Mouse (Mus musculus) ES-CJ7 (cell line): ENCODE data around the gene Zfp511.

Source experiments
- DNase-seq: peaks from one replicate; pipeline ENCODE4 v3.0.0; 2011; ENCODE audit warnings: low read depth, low spot score

The Zfp511 gene

GRCm38 (mm10) chr7:140048361-140049114, 12.3 kb downstream of the Zfp511 start, which contains the start of gene Msx3:
Msx3 (minus strand) TSS chr7:140049089.
- DNase-seq: peak; percentile 18

DNA sequence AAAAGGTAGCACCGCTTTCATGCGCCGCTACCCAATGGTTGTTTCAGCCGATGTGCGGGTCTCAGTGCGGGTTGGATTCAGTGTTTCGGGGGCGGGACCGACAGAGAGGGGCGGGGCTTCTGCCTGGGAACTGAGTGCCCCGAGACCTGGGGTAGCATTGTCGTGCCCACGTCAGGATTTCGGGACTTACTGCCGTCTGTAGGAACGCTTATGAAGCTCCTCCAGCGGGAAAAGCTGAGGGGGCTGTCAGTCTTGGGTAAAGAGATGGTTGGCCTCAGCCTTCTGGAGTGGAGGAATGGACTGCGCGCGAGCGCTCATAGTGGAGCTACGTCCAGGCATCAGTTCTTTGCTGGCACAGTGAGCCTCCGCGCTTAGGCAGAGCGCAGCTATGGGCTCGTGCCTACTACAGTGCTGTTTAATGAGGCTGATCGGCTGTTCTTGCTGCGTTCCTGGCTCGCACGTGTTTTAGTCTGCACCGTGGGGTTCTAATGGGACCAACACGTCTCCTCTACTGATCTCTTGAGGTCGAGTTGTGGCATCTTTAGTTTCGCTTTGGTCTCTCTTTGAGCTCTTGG, 13.0 kb downstream of the Zfp511 start:
- DNase-seq: peak; percentile 70

GRCm38 (mm10) chr7:140054124-140054523, 17.9 kb downstream of the Zfp511 start:
- no peak for DNase-seq

DNA sequence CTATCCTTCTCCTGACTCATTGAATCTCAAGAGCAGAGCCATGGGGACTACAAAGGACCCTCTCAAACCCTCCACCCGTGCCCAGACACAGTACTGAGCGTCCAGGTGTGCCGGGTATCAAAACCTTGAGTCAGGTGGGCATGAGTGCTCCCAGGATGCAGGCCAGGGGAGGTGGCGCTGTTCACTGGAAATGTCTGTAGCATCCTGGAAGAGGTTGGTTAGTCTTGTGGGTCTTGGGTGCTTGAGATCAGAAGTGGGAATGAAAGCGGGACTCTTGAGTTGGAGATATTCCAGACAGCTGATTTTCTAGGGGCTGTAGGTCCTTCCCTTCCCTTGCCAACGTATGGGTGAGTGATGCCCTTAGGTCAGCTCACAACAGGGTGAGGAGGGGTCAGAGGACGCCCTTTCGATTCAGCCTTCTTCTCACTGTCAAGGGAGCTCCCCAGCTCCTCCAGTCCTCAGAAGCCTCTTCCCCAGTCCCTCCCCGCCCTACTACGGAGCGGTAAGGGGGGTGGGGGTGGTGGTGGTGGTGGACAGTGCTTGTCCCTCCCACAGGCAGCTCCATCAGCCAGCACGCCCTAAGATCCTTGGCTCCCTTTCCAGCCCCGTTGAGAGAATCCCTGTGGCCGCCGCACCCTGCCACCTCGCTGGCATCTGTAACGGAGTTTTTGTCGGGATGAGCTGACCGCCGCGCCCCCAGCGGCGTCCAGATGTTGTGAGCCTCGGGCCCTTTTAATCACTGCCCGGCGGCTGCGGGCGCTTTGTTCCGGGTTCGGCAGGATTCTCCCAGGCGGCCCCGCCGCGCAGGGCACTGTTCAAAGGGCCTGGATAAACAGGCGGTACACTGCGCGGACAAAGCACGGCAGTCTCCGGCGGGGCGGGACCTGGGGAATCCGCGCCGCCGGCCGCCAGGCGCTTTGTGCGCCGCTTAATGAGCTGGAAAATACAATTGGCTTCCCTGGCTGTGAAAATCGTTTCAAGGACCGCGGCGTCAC, 21.5 kb downstream of the Zfp511 start:
- peak; percentile 68 for DNase-seq

- no peak for DNase-seq
These were observed 22.3 kb downstream of the Zfp511 start for GRCm38 (mm10) chr7:140058528-140058927.

DNA sequence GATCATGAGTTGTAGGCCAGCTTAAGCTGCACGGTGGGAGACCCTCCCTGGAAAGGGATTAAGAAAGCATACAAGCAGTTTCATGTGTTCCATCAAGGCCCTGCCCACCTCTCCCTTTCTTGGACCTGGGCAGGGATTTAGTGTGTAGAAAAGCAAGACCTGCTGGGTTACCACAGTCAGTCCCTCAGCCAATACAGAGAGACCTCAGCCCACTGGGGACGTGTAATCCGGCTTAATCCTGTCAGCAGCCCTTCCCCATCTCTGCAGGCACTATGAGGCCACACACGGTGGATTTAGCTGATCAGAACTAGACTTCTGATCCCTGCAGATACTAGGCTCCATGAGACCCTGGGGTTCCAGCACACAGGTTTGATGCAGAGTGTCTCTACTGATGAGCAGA, 23.4 kb downstream of the Zfp511 start:
- no peak for DNase-seq

DNA sequence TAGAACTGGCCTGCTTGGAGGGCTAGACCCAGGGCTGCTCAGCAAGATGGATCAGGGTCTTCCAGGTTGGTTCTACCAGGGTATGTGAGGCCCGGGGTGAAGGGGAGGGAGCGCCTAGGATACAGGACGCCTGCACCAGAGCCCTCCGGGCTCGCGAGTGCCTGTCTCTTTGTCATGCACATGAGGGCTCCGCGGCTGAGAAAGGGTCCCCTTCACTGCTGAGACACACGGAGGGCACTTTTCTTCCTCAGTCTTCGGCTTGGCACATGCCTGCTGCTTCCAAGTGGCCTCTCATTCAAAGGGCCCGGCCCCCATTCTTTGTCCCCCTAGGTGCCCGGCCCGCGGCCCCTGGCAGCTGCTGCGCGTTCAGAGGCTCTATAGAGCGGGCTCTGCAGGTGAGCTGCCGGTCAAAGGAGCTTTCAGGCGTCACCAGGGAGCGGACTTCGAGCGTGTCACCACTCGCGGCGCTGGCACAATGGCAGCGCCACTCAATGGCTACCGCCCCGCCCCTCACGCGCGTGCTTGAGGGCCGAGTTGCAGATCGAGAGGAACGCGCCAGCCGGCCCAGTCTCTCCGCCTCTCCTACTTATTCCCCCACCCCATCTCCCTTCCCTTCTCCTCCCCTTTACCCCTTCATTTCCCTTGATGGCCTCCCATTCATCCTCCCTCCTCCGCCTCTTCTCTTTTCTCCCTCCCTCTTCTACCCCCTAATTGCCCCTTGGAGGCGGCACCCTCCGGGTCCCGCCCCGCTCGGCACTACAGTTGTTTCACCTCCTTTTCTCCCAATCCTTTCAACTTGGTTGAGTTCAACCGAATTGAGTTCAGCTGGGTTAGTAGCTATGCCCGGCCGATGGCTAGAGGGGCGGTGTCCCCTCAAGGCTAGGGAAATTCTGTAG, 25.0 kb downstream of the Zfp511 start:
- DNase-seq: peak; percentile 77

DNA sequence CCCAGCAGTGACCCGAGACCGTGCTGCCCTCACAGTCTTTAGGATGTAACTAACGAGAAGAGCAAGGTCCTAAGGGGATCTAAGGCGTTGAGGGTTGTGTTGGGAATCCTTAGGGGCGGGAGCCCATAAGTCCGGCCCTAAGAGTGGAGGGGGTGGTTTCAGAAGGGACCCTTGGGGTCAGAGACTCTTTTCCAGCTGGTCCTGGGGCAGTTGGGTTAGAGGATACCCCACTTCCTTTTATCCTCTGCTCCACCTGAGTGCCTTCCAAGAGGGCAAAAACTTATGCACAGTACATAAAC, 25.6 kb downstream of the Zfp511 start:
- DNase-seq: no peak

DNA sequence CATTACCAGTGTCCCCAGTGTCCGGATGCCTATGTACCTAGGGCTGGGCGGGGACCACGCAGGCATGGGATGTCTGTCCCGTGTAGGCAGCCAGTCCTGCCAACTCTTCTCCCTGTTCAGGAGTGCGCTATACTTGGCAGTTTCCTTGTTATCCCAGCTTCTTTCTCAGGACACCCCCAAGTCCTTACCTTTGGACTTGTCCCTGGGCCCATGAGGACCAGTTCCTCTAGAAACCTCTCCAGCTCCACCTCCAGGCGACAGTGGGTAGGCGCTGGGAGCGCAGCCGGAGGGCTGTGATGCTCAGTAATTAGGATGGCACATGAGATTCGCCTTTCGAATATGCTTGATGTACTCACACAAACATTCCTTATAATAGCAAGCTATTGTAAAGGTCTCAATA, 26.1 kb downstream of the Zfp511 start:
- peak; percentile 56 for DNase-seq

GRCm38 (mm10) chr7:140063092-140063491, 26.9 kb downstream of the Zfp511 start:
- peak; percentile 85 for DNase-seq

GRCm38 (mm10) chr7:140067397-140067796, 31.2 kb downstream of the Zfp511 start:
- no peak for DNase-seq

DNA sequence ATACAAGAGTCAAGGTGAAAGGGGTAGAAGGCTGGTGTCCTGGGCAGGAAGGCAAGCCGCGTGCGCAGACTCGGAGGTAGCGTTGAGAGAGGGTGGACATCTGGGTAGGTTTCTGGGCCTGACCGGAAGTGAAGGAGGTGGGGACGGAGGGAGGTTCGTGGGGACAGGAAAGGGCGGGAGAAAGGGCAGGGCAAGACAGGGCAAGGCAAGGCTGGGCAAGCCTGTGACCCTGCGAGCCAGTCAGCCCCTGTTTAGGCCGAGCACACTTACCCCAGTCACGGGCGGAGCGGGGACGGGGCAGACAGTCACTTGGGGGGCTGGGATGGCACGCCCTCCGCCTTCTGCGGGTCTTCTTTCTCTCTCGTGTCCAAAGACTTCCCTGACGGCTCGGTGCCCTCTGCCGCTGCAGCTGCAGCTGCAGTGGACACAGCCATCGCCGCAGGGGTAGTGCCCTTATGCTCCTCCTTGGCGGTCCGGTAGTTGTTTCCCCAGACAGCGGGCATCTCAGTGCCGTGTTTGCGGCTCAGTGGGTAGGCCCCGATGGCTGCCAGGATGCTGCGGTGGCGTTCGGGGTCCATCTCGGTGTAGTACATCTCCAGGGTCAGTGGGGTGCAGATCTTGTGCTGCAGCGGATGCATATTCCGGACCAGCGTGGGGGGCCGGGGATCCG, 34.0 kb downstream of the Zfp511 start:
- DNase-seq: peak; percentile 15

GRCm38 (mm10) chr7:140077698-140078097, 41.5 kb downstream of the Zfp511 start:
- peak; percentile 69 for DNase-seq

DNA sequence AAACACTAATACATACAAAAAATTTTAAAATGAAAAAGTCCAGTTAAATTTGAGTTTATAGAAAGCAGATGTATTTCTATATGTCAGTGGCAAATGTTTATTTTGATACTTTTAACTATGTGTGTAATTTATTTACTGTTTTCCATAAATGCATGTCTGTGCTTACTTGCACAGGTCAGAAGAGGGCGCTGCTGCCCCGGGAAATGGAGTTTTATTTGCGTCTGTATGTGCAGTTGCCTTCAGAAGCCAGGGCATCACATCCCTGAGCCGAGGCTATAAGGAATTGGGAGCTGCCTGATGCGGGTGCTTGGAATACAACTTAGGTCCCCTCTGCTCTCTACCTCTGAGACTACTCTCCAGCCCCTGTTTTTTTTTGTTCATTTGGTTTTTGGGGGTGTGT, 42.5 kb downstream of the Zfp511 start:
- peak; percentile 85 for DNase-seq

DNA sequence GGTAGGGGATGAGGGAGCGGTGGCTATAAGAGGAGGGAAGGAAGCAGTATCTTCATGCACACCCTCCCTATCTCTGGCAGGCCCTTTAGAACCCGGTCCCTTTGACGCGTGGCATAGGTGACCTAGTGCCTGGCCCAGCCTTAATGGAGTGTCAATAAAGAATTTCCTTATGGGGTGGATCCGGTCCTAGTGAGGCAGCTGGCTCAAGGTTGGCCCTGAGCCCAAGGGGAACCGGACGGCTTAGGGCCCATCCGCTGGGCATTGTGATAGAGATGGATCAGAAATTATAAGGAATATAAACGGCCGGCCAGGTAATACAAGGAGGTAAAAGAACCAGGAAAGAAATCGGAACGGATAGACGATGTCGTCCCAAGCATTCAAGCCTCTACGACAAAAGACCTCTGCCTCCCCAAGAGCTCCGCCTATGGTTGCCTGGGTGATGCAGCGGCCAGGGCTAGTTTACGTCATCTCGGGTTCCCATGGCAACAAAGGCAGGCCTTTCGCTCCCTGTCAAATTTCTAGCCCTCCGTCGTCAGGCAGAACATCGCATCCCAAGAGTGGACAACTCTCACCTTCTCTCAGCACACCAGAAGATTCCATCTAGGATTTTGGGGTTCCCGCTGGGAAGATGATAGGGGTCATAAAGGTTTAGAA, 44.4 kb downstream of the Zfp511 start:
- DNase-seq: peak; percentile 87

DNA sequence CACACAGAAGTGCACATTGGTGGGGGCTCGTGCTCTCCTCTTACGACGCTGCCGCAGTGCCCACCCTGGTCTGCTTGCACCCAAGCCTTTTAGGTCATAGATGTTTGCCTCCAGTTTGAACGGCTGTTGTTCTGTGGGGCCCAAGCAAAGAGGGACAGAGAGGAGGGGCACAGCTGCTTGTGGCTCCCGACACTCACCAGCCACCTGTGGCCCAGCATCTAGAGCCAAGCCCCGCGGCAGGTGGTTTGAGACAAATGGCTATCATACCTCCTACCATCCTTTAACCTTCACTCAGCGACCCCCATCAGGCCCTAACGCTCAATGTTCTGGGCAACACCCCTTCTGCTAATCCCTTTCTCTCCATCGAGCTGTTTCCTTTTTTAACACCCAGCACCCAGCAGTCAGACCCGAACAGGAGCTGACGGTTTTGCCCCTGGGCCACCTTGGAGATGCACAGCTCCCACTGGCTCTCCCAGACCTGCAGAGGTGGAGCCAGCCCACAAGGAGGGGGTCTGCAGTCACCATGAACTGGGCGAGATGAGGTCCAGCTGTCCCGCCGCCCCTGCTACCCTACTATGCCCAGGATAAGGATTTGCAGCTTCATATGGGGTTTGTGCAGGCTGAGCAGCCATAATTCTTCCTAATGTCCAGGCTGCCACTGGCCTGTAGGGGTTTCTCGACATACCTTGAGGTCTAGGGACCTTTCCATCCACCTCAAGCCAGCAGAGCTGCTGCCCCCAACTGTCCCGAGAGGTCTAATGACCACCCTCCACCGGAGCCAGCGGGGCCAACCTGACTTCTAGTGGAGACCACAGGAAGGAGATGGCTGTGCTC, 45.4 kb downstream of the Zfp511 start:
- no peak for DNase-seq

- peak; percentile 83 for DNase-seq
These were observed 46.1 kb downstream of the Zfp511 start, which contains the start of gene Caly for GRCm38 (mm10) chr7:140082242-140082678. Caly (minus strand) TSS chr7:140082548.
